ENCODE assay signal across 9 mouse cellular contexts in the genomic region with DNA sequence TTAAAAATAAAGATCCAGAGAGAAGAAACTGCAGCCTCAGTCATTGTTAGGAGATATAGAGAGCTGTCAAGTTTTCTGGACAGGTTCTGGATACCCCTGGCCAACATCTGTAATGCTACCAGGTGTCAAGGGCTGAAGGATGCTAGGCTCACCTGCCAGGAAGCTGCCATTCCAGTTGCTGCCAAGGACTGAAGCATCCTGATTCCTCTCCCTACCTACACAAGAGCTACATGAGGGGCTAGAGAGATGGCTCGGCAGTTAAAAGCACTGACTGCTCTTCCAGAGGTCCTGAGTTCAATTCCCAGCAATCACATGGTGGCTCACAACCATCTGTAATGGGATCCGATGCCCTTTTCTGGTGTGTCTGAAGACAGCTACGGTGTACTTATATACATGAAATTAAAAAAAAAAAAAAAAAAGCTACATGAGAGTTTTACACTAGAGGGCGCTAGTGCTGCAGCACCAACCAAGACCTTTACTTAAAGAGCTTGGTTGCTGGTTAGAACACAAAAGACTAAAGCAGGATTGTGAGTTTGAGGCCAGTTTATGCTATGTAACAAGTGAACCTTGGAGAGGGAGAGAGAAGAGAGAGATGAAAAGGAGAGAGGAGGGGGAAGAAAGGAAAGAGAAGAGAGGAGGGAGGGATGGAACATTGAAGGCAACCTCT. TPM values are rescaled to one million over a fixed set of nuclear protein-coding genes. Genes with fewer than 3 reads are reported as not detected.
DNase-seq lines count a peak whose midpoint lies in the region; ATAC-seq lines count a peak whose summit lies in the region.
"Had no signal": no experiment of that assay in that cellular context is flagged by ENCODE, and none has a peak within 500 bp of the region (broad histone marks: within the 10 kb centered on the region; RNA-seq: fewer than 3 reads in every experiment).

No protein-coding gene starts in this region.

- no peak for ATAC-seq in hindbrain, embryonic 11.5 days (ENCODE audit: low FRiP score)
- ATAC-seq in hindbrain, embryonic 12.5 days (ENCODE audit: low FRiP score): no peak
- ATAC-seq in intestine, embryonic 15.5 days: no peak

- H3K27ac ChIP-seq in hindbrain, embryonic 11.5 days (ENCODE audit: low read depth, low read length): no peak overlapping the region
- H3K27ac ChIP-seq in hindbrain, embryonic 12.5 days: no peak overlapping the region
- H3K27ac ChIP-seq in intestine, embryonic 15.5 days: no peak overlapping the region
- H3K27ac ChIP-seq: neural tube, embryonic 12.5 days had no signal

- H3K9me3 ChIP-seq in hindbrain, embryonic 11.5 days (ENCODE audit: control insufficient read depth, low read length): no peaks in the 10 kb centered on the region
- no peaks in the 10 kb centered on the region for H3K9me3 ChIP-seq in hindbrain, embryonic 12.5 days (replicated peaks)
- no peaks in the 10 kb centered on the region for H3K9me3 ChIP-seq in intestine, embryonic 15.5 days
- H3K9me3 ChIP-seq: neural tube, embryonic 12.5 days had no signal

- no peak overlapping the region for H3K4me2 ChIP-seq in hindbrain, embryonic 11.5 days (replicated peaks; ENCODE audit: low read depth, low read length)
- H3K4me2 ChIP-seq in hindbrain, embryonic 12.5 days (replicated peaks): no peak overlapping the region
- no peak overlapping the region for H3K4me2 ChIP-seq in intestine, embryonic 15.5 days (replicated peaks)
- H3K4me2 ChIP-seq: neural tube, embryonic 12.5 days had no signal

- no peaks in the 10 kb centered on the region for H3K27me3 ChIP-seq in hindbrain, embryonic 11.5 days (ENCODE audit: control insufficient read depth, insufficient read depth, low read length)
- H3K27me3 ChIP-seq in hindbrain, embryonic 12.5 days: 0 out of 2 replicates have a peak, but pooled peaks cover 6% of the 10 kb centered on the region
- H3K27me3 ChIP-seq in intestine, embryonic 15.5 days (replicated peaks): no peaks in the 10 kb centered on the region
- H3K27me3 ChIP-seq: neural tube, embryonic 12.5 days had no signal

- peak; percentile 75 for DNase-seq in hindbrain, embryonic 11.5 days (ENCODE audit: low spot score)
- DNase-seq in CD8-positive naive resting alpha-beta T cell, adult 2 months (ENCODE audit: low read depth in 2 of 2, low spot score in 2 of 2): peak; percentile 33 to 49
- DNase-seq in c-Kit-positive CD71-negative TER-119-negative erythroid progenitor cells, embryonic 14.5 days (ENCODE audit: low read depth): peak; percentile 62
- peak; percentile 80 for DNase-seq in mesoderm, embryonic 11.5 days (ENCODE audit: low read depth, low spot score)
- no peak for DNase-seq in frontal cortex, postnatal 10 days (ENCODE audit: low spot score in 2 of 2)
- no peak for DNase-seq in right cerebral cortex, adult 2 months (ENCODE audit: low spot score in 2 of 2)

- no peaks in the 10 kb centered on the region for H3K36me3 ChIP-seq in hindbrain, embryonic 11.5 days (ENCODE audit: control insufficient read depth, insufficient read depth, low read length)
- H3K36me3 ChIP-seq in hindbrain, embryonic 12.5 days: no peaks in the 10 kb centered on the region
- no peaks in the 10 kb centered on the region for H3K36me3 ChIP-seq in intestine, embryonic 15.5 days
- H3K36me3 ChIP-seq: neural tube, embryonic 12.5 days had no signal

- H3K4me1 ChIP-seq in hindbrain, embryonic 11.5 days (replicated peaks; ENCODE audit: control insufficient read depth, insufficient read depth, low read length): no peaks in the 10 kb centered on the region
- H3K4me1 ChIP-seq in hindbrain, embryonic 12.5 days: peaks cover 9% of the 10 kb centered on the region
- peaks cover 7% of the 10 kb centered on the region for H3K4me1 ChIP-seq in intestine, embryonic 15.5 days (replicated peaks)

- no peak overlapping the region for H3K4me3 ChIP-seq in hindbrain, embryonic 11.5 days (ENCODE audit: low read depth, low read length)
- no peak overlapping the region for H3K4me3 ChIP-seq in hindbrain, embryonic 12.5 days
- no peak overlapping the region for H3K4me3 ChIP-seq in intestine, embryonic 15.5 days (replicated peaks)
- H3K4me3 ChIP-seq: neural tube, embryonic 12.5 days had no signal

- H3K9ac ChIP-seq in hindbrain, embryonic 11.5 days (ENCODE audit: low read depth, low read length): peak overlapping the region; percentile 8; the same call in 1 of the 2 replicates
- no peak overlapping the region for H3K9ac ChIP-seq in hindbrain, embryonic 12.5 days
- H3K9ac ChIP-seq in intestine, embryonic 15.5 days: no peak overlapping the region
- H3K9ac ChIP-seq: neural tube, embryonic 12.5 days had no signal

- WGBS in hindbrain, embryonic 11.5 days: 20% methylated on average over 4 of the region's 4 CpGs
- WGBS in hindbrain, embryonic 12.5 days: 17% methylated on average over 4 of the region's 4 CpGs
- 25% methylated on average over 4 of the region's 4 CpGs for WGBS in intestine, embryonic 15.5 days

RNA-seq across cellular contexts. Expression of a gene that starts 4.0 kb away (rescaled TPM):
- 167 and 205 TPM in 2 replicates for polyA plus RNA-seq in hindbrain, embryonic 11.5 days (2014; fragmentation: Nextera tagmentation; extraction: Ambion mirVana)
- 206 and 213 TPM in 2 replicates for polyA plus RNA-seq in hindbrain, embryonic 12.5 days (2016; fragmentation: Nextera tagmentation; extraction: Ambion mirVana)
- 125 and 131 TPM in 2 replicates for polyA plus RNA-seq in intestine, embryonic 15.5 days (2015; fragmentation: Nextera tagmentation; extraction: Ambion mirVana)

RNA-seq across cellular contexts. Expression of a gene that starts 7.2 kb away (rescaled TPM):
- polyA plus RNA-seq in hindbrain, embryonic 11.5 days (2014; fragmentation: Nextera tagmentation; extraction: Ambion mirVana): 6.1 and 8.4 TPM in 2 replicates
- polyA plus RNA-seq in hindbrain, embryonic 12.5 days (2016; fragmentation: Nextera tagmentation; extraction: Ambion mirVana): 7.8 and 7.9 TPM in 2 replicates
- polyA plus RNA-seq in intestine, embryonic 15.5 days (2015; fragmentation: Nextera tagmentation; extraction: Ambion mirVana): 20.6 and 21.7 TPM in 2 replicates

RNA-seq across cellular contexts. Expression of a gene that starts 19.6 kb away (rescaled TPM):
- polyA plus RNA-seq in hindbrain, embryonic 11.5 days (2014; fragmentation: Nextera tagmentation; extraction: Ambion mirVana): 5.6 and 9.8 TPM in 2 replicates
- 6.1 and 6.9 TPM in 2 replicates for polyA plus RNA-seq in hindbrain, embryonic 12.5 days (2016; fragmentation: Nextera tagmentation; extraction: Ambion mirVana)
- polyA plus RNA-seq in intestine, embryonic 15.5 days (2015; fragmentation: Nextera tagmentation; extraction: Ambion mirVana): 18.9 and 19.4 TPM in 2 replicates

RNA-seq across cellular contexts. Expression of a gene that starts 25.6 kb away (rescaled TPM):
- polyA plus RNA-seq in hindbrain, embryonic 11.5 days (2014; fragmentation: Nextera tagmentation; extraction: Ambion mirVana): 0.22 and 0.32 TPM in 2 replicates
- 0.54 and 0.81 TPM in 2 replicates for polyA plus RNA-seq in hindbrain, embryonic 12.5 days (2016; fragmentation: Nextera tagmentation; extraction: Ambion mirVana)
- 5.0 and 5.2 TPM in 2 replicates for polyA plus RNA-seq in intestine, embryonic 15.5 days (2015; fragmentation: Nextera tagmentation; extraction: Ambion mirVana)

RNA-seq across cellular contexts. Expression of a gene that starts 33.1 kb away (rescaled TPM):
- polyA plus RNA-seq in hindbrain, embryonic 11.5 days (2014; fragmentation: Nextera tagmentation; extraction: Ambion mirVana): not detected in 2 replicates
- 0.14 TPM in 1 of 2 replicates, not detected in the other for polyA plus RNA-seq in hindbrain, embryonic 12.5 days (2016; fragmentation: Nextera tagmentation; extraction: Ambion mirVana)
- polyA plus RNA-seq in intestine, embryonic 15.5 days (2015; fragmentation: Nextera tagmentation; extraction: Ambion mirVana): 0.19 TPM in 1 of 2 replicates, not detected in the other
- polyA plus RNA-seq: neural tube, embryonic 12.5 days had no signal

Comparison
In these comparisons a context has a peak if more than half of its experiments do, and no peak if none do; other contexts are left out.
1. DNase-seq: peak in hindbrain, embryonic 11.5 days (single experiment), CD8-positive naive resting alpha-beta T cell, adult 2 months (2 of 2), c-Kit-positive CD71-negative TER-119-negative erythroid progenitor cells, embryonic 14.5 days (single experiment) and mesoderm, embryonic 11.5 days (single experiment); none in frontal cortex, postnatal 10 days (0 of 2) and right cerebral cortex, adult 2 months (0 of 2).